Mouse (Mus musculus): ENCODE results near the gene Sec62.
"Not testable (repeated sequence)": the region's sequence is repeated elsewhere in the genome, so short reads cannot be mapped to it uniquely, and the experiment has no call there.

The Sec62 gene

DNA sequence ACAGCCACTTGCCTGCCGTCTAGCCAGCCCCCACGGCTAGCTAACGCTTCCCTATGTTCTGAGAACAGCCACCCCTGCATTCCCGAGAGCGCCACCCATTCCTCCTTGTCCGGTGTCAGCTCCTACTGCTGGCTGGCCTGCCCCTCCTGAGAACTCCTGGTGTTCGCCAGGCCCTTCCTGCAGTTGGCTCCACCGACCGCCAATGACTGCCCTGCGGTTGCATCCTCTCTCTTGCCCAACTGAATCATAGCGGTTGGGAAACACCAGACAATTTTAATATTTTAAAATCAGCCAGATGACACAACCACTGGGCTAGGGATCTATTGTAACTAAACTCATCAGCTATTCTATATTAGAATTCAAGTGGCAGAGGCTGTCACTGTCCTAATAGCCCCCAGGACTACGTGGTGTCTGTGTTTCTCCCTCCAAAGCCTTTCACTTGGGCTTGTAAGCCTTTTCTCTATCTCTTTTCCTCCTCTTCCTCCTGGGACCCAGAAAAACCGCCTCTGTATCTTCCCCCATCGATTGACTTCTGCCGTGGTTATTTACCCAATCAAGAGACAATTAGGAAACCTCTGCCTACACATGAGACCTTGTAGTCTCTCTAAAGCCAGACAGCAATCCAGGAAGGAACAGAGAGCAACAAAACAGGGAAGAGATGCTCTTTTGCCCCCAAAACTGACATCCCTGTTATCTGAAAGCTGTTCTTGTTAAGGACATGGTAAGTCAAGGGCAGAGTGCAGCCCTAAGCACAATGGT lies 39.4 kb downstream of the Sec62 start:
- DNase-seq (ENCODE audit: inconsistent ontology term): no peak

DNA sequence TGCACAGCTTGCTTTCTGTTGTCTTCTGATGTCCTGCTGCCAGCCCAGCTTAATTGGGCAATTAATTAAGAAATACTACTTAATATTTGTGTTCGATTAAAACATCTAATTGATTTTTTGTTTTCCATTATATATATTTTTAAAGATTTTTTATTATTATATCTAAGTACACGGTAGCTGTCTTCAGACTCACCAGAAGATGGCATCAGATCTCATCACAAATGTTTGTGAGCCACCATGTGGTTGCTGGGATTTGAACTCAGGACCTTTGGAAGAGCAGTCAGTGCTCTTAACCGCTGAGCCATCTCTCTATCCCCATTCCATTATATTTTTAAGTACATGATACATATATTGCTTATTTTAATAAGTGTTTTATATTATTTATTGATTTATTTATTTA lies 40.6 kb downstream of the Sec62 start:
- DNase-seq (ENCODE audit: inconsistent ontology term): no peak

DNA sequence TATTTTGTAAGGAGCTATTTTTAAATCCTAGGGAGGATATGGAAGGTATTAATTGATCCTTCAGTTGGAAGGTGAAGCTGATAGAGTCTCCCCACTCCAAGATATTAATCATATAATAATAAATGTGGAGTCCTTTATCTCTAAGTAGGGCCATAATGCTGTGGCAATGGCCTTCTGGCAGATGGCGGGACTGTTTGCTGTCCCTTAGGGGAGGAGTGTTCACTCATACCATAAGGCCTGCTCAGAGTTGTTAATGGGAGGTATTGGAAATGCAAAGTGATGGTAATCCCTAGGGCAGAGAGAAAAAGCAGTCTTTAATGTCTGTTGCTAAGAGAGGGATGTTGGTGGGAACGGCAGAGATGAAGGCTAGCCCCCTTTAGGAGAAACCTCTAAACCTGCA lies 53.1 kb downstream of the Sec62 start:
- no peak for DNase-seq (ENCODE audit: inconsistent ontology term)

- no peak for DNase-seq (ENCODE audit: inconsistent ontology term)
Measured at GRCm38 (mm10) chr3:30847413-30847812, 54.7 kb downstream of the Sec62 start.

DNA sequence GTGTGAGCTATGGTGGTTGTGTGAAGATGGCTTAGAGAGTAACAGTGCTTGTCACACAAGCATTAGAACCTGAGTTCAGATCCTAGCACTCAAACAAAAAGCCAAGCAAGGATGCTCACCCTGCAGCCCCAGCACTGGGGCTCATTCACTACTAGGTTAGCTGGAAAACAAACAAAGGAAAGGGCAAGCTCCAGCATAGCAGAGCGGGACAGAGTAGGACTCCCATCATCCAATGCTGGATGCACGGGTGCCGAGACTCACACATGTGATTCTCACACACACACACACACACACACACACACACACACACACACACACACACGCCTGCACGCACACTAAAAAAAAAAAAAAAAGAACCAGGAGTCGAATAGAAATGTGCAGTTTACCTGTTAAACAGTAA lies 58.7 kb downstream of the Sec62 start:
- DNase-seq (ENCODE audit: inconsistent ontology term): no peak

DNA sequence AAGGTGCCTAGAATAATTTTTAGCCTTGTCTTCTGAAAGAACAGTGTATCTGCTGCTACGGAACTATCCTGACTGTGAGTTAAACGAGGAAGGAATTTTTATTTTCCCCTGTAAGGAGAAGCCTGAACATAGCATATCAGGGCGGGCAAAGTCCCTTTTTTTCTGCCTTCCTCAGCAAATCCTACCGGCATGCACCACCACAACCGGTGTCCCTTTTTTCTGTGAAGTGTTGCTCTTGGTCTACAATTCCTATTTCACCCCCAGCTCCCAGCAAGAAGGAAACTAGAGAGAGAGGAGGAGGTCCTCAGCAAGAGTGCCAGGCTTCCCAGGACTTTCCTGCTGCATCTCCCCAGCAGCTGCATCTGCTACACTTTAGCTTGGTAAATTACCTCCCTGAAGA lies 60.9 kb downstream of the Sec62 start:
- DNase-seq (ENCODE audit: inconsistent ontology term): no peak

GRCm38 (mm10) chr3:30855604-30856458 lies 63.2 kb downstream of the Sec62 start, which contains the start of gene Gpr160:
Gpr160 (plus strand) TSS chr3:30855950.
- DNase-seq (ENCODE audit: inconsistent ontology term): peak; percentile 66

DNA sequence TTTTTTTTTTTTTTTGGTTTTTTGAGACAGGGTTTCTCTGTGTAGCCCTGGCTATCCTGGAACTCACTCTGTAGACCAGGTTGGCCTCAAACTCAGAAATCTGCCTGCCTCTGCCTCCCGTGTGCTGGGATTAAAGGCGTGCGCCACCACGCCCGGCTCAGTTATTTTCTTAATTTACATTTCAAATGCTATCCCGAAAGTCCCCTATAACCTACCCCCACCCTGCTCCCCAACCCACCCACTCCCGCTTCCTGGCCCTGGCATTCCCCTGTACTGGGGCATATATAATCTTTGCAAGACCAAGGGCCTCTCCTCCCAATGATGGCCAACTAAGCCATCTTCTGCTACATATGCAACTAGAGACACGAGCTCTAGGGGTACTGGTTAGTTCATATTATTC lies 66.9 kb downstream of the Sec62 start:
- DNase-seq (ENCODE audit: inconsistent ontology term): not testable (repeated sequence)

GRCm38 (mm10) chr3:30860705-30861104 lies 68.0 kb downstream of the Sec62 start:
- no peak for DNase-seq (ENCODE audit: inconsistent ontology term)

DNA sequence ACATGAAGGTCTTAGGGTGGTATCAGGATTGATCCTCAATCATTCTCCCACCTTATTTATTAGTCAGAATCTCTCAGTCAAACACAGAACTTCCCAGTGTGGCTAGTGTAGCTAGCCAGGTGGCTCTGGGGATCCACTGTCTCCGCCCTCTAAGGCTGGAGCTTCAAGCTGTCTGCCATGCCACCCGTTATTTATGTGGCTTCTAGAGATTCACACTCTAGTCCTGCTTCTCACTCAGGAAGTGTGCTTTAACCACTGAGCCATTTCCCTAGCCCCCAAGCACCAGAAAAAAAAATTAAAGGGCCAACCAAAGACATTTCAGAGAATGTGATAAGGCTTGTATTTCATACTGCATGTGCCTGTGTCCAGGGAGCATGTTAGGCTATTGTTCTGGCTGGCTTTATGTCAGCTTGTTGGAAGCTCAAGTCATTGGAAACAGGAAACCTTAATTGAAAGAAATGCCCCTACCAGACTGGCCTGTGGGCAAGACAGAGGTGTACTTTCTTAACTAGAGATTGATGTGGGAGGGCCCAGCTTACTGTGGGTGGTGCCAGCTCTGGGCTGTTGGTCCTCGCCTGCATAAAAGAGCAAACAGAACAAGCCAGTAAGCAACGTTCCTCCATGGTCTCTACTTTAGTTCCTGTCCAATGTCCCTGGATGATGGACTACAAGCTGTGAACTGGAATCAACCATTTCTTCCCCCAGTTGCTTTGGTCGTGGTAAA lies 71.2 kb downstream of the Sec62 start:
- no peak for DNase-seq (ENCODE audit: inconsistent ontology term)

DNA sequence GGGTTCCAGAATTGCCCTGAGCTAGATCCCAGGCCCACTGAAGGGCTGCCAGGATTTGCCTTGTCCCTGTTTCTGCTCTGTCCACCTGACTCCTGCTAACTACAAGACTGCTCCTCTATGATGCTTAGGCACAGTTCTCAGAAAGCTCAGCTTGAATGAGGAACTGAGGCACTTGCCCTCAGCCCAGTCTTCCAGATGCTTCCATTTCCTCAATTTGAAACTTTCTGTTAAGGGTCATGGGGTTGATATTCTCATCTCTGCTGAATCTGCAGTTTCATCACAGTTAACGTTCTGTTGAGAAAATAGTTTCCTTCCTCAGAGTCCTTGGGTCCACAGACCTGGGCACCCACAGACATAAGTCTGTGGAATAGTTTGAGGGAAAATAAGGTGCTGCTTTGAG lies 72.0 kb downstream of the Sec62 start:
- DNase-seq (ENCODE audit: inconsistent ontology term): no peak

GRCm38 (mm10) chr3:30868176-30868575 lies 75.5 kb downstream of the Sec62 start:
- DNase-seq (ENCODE audit: inconsistent ontology term): no peak

- DNase-seq (ENCODE audit: inconsistent ontology term): no peak
Measured at GRCm38 (mm10) chr3:30868625-30869024, 76.0 kb downstream of the Sec62 start.

DNA sequence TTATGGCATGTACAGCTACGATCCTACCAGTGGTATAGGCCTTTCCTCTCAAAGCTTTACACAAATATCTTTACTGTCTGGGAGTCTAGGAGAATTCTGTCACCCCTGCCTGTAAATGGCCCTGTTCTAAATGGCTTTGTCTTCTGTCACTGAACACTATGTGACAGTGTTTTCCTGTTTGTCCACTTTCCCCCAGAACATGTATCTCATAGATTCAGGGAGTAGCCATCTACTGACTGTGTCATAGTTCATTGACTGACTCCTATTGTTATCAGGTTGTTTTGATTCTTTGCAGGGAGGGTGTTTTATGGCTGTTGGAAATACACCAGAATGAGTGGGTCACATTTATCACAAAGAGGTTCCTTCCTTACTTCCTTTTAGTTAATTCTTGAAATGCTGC lies 77.3 kb downstream of the Sec62 start:
- no peak for DNase-seq (ENCODE audit: inconsistent ontology term)
